Comparison of ENCODE assay signal across 27 mouse cellular contexts in the genomic region with DNA sequence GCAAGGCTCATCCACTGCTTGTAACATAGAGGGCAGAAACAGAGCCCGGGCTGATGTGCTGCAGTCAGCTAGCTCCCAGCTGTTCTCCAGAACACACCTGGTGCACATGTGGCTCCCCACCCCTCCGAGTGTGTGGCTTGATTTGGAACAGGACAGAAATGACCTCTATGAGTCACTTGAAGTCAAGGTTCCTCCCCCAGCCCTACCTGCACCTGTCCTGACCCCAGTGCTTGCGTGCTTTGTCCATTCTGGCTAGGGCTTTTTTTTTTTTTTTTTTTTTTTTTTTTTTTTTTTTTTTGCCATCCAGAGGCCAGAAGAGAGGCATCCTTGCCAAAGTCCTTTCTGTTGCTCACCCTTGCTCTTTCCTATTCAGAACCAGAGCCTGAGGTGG. TPM values are rescaled to one million over a fixed set of nuclear protein-coding genes. Genes with fewer than 3 reads are reported as not detected.
DNase-seq lines count a peak whose midpoint lies in the region; ATAC-seq and TF ChIP-seq lines count a peak whose summit lies in the region.
"Had no signal": no experiment of that assay in that cellular context is flagged by ENCODE, and none has a peak within 500 bp of the region (broad histone marks: within the 10 kb centered on the region; RNA-seq: fewer than 3 reads in every experiment).

No protein-coding gene starts in this region.

- 0 out of 2 replicates have a peak, but pooled peaks have one; percentile 4 for ATAC-seq in embryonic facial prominence, embryonic 15.5 days (ENCODE audit: insufficient number of reproducible peaks, low FRiP score, low TSS enrichment, low read depth)
- no peak for ATAC-seq in limb, embryonic 11.5 days (ENCODE audit: insufficient number of reproducible peaks, low FRiP score, low TSS enrichment, low read depth)
- ATAC-seq: forebrain, embryonic 13.5 days; hindbrain, postnatal 0 days had no signal

- WGBS in embryonic facial prominence, embryonic 15.5 days, result 49% methylated on average over 3 of the region's 3 CpGs
- WGBS in limb, embryonic 11.5 days, result 43% methylated on average over 3 of the region's 3 CpGs

- TF ChIP-seq EP300 in CH12.LX (IDR thresholded peaks at IDR 0.05; ENCODE audit: low read length), result no peak

- TF ChIP-seq RAD21 in CH12.LX (IDR thresholded peaks at IDR 0.05; ENCODE audit: low read depth, low read length), result no peak

- in situ Hi-C loops in CH12.LX (cut with MboI; ENCODE audit: low pct_ligation_motif_present, low pct_unique_long_range_greater_than_20kb, low sequenced_read_pairs), result no loop called here

- H3K9me3 ChIP-seq in CH12.LX (replicated peaks; ENCODE audit: low read length), result peaks cover 10% of the 10 kb centered on the region
- no peaks in the 10 kb centered on the region for H3K9me3 ChIP-seq in embryonic facial prominence, embryonic 15.5 days (replicated peaks)
- H3K9me3 ChIP-seq in limb, embryonic 11.5 days (ENCODE audit: control insufficient read depth, low read length), result no peaks in the 10 kb centered on the region
- H3K9me3 ChIP-seq: forebrain, embryonic 13.5 days; lung, embryonic 15.5 days; neural tube, embryonic 12.5 days had no signal

- H3K4me2 ChIP-seq in CH12.LX (ENCODE audit: insufficient read depth, low read depth, poor library complexity, severe bottlenecking), result no peak overlapping the region
- H3K4me2 ChIP-seq in embryonic facial prominence, embryonic 15.5 days (replicated peaks), result no peak overlapping the region
- no peak overlapping the region for H3K4me2 ChIP-seq in limb, embryonic 11.5 days (ENCODE audit: low read depth, severe bottlenecking)
- H3K4me2 ChIP-seq: embryonic facial prominence, embryonic 13.5 days; forebrain, embryonic 13.5 days; heart, embryonic 11.5 days; limb, embryonic 12.5 days; lung, embryonic 15.5 days; neural tube, embryonic 12.5 days had no signal

- DNase-seq in kidney, adult 9 months, result peak; percentile 64
- no peak for DNase-seq in kidney, postnatal 10 days
- no peak for DNase-seq in CH12.LX (ENCODE audit: extremely low read depth)
- peak; percentile 36 for DNase-seq in limb, embryonic 11.5 days (ENCODE audit: low spot score)
- DNase-seq in left cerebral cortex, adult 8-10 months (ENCODE audit: low spot score in 2 of 2), result no peak
- no peak for DNase-seq in lung, postnatal 36 days
- DNase-seq: adrenal gland, postnatal 10 days; cerebellum, adult 18-20 months; cerebellum, postnatal 14 days; lung, postnatal 4 days; midbrain, embryonic 14.5 days; right cerebral cortex, postnatal 14 days; thymus, postnatal 25 days had no signal

- H3K27ac ChIP-seq in CH12.LX (ENCODE audit: insufficient read depth, low read depth), result no peak overlapping the region
- no peak overlapping the region for H3K27ac ChIP-seq in embryonic facial prominence, embryonic 15.5 days (replicated peaks)
- no peak overlapping the region for H3K27ac ChIP-seq in limb, embryonic 11.5 days (replicated peaks; ENCODE audit: low read depth, low read length)
- H3K27ac ChIP-seq: embryonic facial prominence, embryonic 13.5 days; forebrain, embryonic 13.5 days; hindbrain, postnatal 0 days; limb, embryonic 12.5 days; liver, embryonic 14.5 days; lung, embryonic 15.5 days; neural tube, embryonic 12.5 days had no signal

- no peaks in the 10 kb centered on the region for H3K79me2 ChIP-seq in CH12.LX (replicated peaks; ENCODE audit: control insufficient read depth, extremely low read depth, insufficient read depth, poor library complexity, severe bottlenecking)

- peaks cover 5 to 8% of the 10 kb centered on the region in 2 experiments; a peak in 3 of 4 replicates for H3K4me1 ChIP-seq in CH12.LX (ENCODE audit: control insufficient read depth in 1 of 2, insufficient read depth in 2 of 2)
- 0 out of 2 replicates have a peak, but pooled peaks cover 3% of the 10 kb centered on the region for H3K4me1 ChIP-seq in embryonic facial prominence, embryonic 15.5 days
- no peaks in the 10 kb centered on the region for H3K4me1 ChIP-seq in limb, embryonic 11.5 days (ENCODE audit: control insufficient read depth, insufficient read depth, low read length)
- H3K4me1 ChIP-seq: forebrain, embryonic 13.5 days; lung, embryonic 15.5 days; neural tube, embryonic 12.5 days had no signal

- no peak for TF ChIP-seq CTCF in CH12.LX (conservative IDR thresholded peaks at IDR 0.05 in 1 of 2, IDR thresholded peaks at IDR 0.05 in 1 of 2; ENCODE audit: low read depth in 2 of 2, low read length in 2 of 2)

- dilution Hi-C loops in CH12.LX (cut with MboI; ENCODE audit: extremely low pct_ligation_motif_present, extremely low pct_unique_long_range_greater_than_20kb, low sequenced_read_pairs), result no loop called here

- H3K9ac ChIP-seq in CH12.LX (ENCODE audit: insufficient read depth, low read depth), result no peak overlapping the region
- H3K9ac ChIP-seq in embryonic facial prominence, embryonic 15.5 days, result no peak overlapping the region
- H3K9ac ChIP-seq in limb, embryonic 11.5 days (ENCODE audit: low read length), result no peak overlapping the region
- H3K9ac ChIP-seq: embryonic facial prominence, embryonic 13.5 days; forebrain, embryonic 13.5 days; limb, embryonic 12.5 days; liver, embryonic 14.5 days; lung, embryonic 15.5 days; neural tube, embryonic 12.5 days had no signal

- no peak overlapping the region for H3K4me3 ChIP-seq in CH12.LX (replicated peaks in 1 of 3; ENCODE audit: low read depth in 2 of 3, low read length in 2 of 3, poor library complexity in 1 of 3)
- H3K4me3 ChIP-seq in embryonic facial prominence, embryonic 15.5 days (replicated peaks), result no peak overlapping the region
- no peak overlapping the region for H3K4me3 ChIP-seq in limb, embryonic 11.5 days (ENCODE audit: low read depth, low read length)
- H3K4me3 ChIP-seq: embryonic facial prominence, embryonic 13.5 days; forebrain, embryonic 13.5 days; limb, embryonic 12.5 days; lung, embryonic 15.5 days; neural tube, embryonic 12.5 days had no signal

- H3K36me3 ChIP-seq in CH12.LX (replicated peaks in 1 of 2; ENCODE audit: control insufficient read depth in 1 of 2, insufficient read depth in 1 of 2, low read length in 1 of 2), result no peaks in the 10 kb centered on the region
- no peaks in the 10 kb centered on the region for H3K36me3 ChIP-seq in embryonic facial prominence, embryonic 15.5 days
- no peaks in the 10 kb centered on the region for H3K36me3 ChIP-seq in limb, embryonic 11.5 days (ENCODE audit: control insufficient read depth, insufficient read depth, low read length)
- H3K36me3 ChIP-seq: embryonic facial prominence, embryonic 13.5 days; limb, embryonic 12.5 days; lung, embryonic 15.5 days; neural tube, embryonic 12.5 days had no signal

- TF ChIP-seq POLR2A in CH12.LX (IDR thresholded peaks at IDR 0.05; ENCODE audit: low read depth, low read length), result no peak

- H3K27me3 ChIP-seq in CH12.LX (replicated peaks), result peaks cover 8% of the 10 kb centered on the region
- no peaks in the 10 kb centered on the region for H3K27me3 ChIP-seq in embryonic facial prominence, embryonic 15.5 days
- no peaks in the 10 kb centered on the region for H3K27me3 ChIP-seq in limb, embryonic 11.5 days (ENCODE audit: control insufficient read depth, insufficient read depth, low read length)
- H3K27me3 ChIP-seq: embryonic facial prominence, embryonic 13.5 days; forebrain, embryonic 13.5 days; limb, embryonic 12.5 days; lung, embryonic 15.5 days; neural tube, embryonic 12.5 days had no signal

TF ChIP-seq in CH12.LX, 34 proteins besides CTCF, POLR2A, EP300 and RAD21 (continues in another document):
- TF ChIP-seq ETS1 (conservative IDR thresholded peaks at IDR 0.05; ENCODE audit: low read depth, low read length) (no peak), SIN3A (IDR thresholded peaks at IDR 0.05; ENCODE audit: low read length) (no peak), ZNF384 (IDR thresholded peaks at IDR 0.05; ENCODE audit: low read depth, low read length) (peak; percentile 76), NRF1 (IDR thresholded peaks at IDR 0.05; ENCODE audit: low read depth, low read length) (no peak), USF2 (conservative IDR thresholded peaks at IDR 0.05; ENCODE audit: low read depth, low read length) (no peak)

RNA-seq across cellular contexts. Expression of a gene that starts 15.6 kb away (rescaled TPM):
- total RNA-seq in CH12.LX (2012; rRNA removed) (0.08 TPM in 1 of 2 replicates, not detected in the other), CH12.LX (2014; rRNA removed) (not detected in 2 replicates)
- polyA plus RNA-seq in CH12.LX (2012; ENCODE audit: insufficient read length, low read depth), result not detected in 2 replicates
- not detected in 2 replicates for polyA plus RNA-seq in embryonic facial prominence, embryonic 15.5 days (2015; fragmentation: Nextera tagmentation; extraction: Ambion mirVana)
- not detected in 2 replicates for polyA plus RNA-seq in limb, embryonic 11.5 days (2014; fragmentation: Nextera tagmentation; extraction: Ambion mirVana)
- not detected for total RNA-seq in left cerebral cortex, adult 8-10 months (2022)
- total RNA-seq: left cerebral cortex, adult 18-20 months; megakaryocyte-erythroid progenitor cell, adult 5-6 weeks had no signal
- polyA plus RNA-seq: embryonic facial prominence, embryonic 13.5 days; forebrain, embryonic 13.5 days; frontal cortex, adult 2 months; heart, embryonic 11.5 days; hindbrain, embryonic 11.5 days; hindbrain, postnatal 0 days; limb, embryonic 12.5 days; lung, embryonic 15.5 days; midbrain, embryonic 14.5 days; neural tube, embryonic 12.5 days; testis, adult 2 months had no signal

RNA-seq across cellular contexts. Expression of a gene that starts 21.3 kb away (rescaled TPM):
- total RNA-seq in CH12.LX (2012; rRNA removed), result 0.25 and 0.29 TPM in 2 replicates
- total RNA-seq in CH12.LX (2014; rRNA removed), result 0.28 and 0.30 TPM in 2 replicates
- polyA plus RNA-seq in CH12.LX (2012; ENCODE audit: insufficient read length, low read depth), result 0.86 and 0.99 TPM in 2 replicates
- polyA plus RNA-seq in embryonic facial prominence, embryonic 15.5 days (2015; fragmentation: Nextera tagmentation; extraction: Ambion mirVana), result 0.77 and 0.94 TPM in 2 replicates
- polyA plus RNA-seq in limb, embryonic 11.5 days (2014; fragmentation: Nextera tagmentation; extraction: Ambion mirVana), result not detected in 2 replicates
- under 1 TPM; 0.39 to 0.75 (median 0.59) TPM for total RNA-seq in left cerebral cortex, adult 8-10 months (2022)
- total RNA-seq: megakaryocyte-erythroid progenitor cell, adult 5-6 weeks had no signal
- polyA plus RNA-seq: forebrain, embryonic 13.5 days; hindbrain, embryonic 11.5 days; neural tube, embryonic 12.5 days had no signal

RNA-seq across cellular contexts. Expression of a gene that starts 26.9 kb away (rescaled TPM):
- total RNA-seq in CH12.LX (2012; rRNA removed) (5.0 and 5.5 TPM in 2 replicates), CH12.LX (2014; rRNA removed) (3.6 and 4.3 TPM in 2 replicates)
- 10.7 and 12.1 TPM in 2 replicates for polyA plus RNA-seq in CH12.LX (2012; ENCODE audit: insufficient read length, low read depth)
- 1.1 and 1.6 TPM in 2 replicates for polyA plus RNA-seq in embryonic facial prominence, embryonic 15.5 days (2015; fragmentation: Nextera tagmentation; extraction: Ambion mirVana)
- polyA plus RNA-seq in limb, embryonic 11.5 days (2014; fragmentation: Nextera tagmentation; extraction: Ambion mirVana), result 1.5 and 1.9 TPM in 2 replicates
- 1 to 10 TPM; 3.8 to 5.3 (median 4.7) TPM for total RNA-seq in left cerebral cortex, adult 8-10 months (2022)

RNA-seq across cellular contexts. Expression of a gene that starts 35.7 kb away (rescaled TPM):
- 86.1 and 108 TPM in 2 replicates for total RNA-seq in CH12.LX (2012; rRNA removed)
- total RNA-seq in CH12.LX (2014; rRNA removed), result 199 and 208 TPM in 2 replicates
- 496 and 527 TPM in 2 replicates for polyA plus RNA-seq in CH12.LX (2012; ENCODE audit: insufficient read length, low read depth)
- polyA plus RNA-seq in embryonic facial prominence, embryonic 15.5 days (2015; fragmentation: Nextera tagmentation; extraction: Ambion mirVana), result 124 and 126 TPM in 2 replicates
- 158 and 164 TPM in 2 replicates for polyA plus RNA-seq in limb, embryonic 11.5 days (2014; fragmentation: Nextera tagmentation; extraction: Ambion mirVana)
- total RNA-seq in left cerebral cortex, adult 8-10 months (2022), result 100 to 1,000 TPM; 108 to 132 (median 125) TPM

RNA-seq across cellular contexts. Expression of a gene that starts 49.6 kb away (rescaled TPM):
- total RNA-seq in CH12.LX (2012; rRNA removed), result 280 and 282 TPM in 2 replicates
- total RNA-seq in CH12.LX (2014; rRNA removed), result 207 and 224 TPM in 2 replicates
- polyA plus RNA-seq in CH12.LX (2012; ENCODE audit: insufficient read length, low read depth), result 177 and 237 TPM in 2 replicates
- polyA plus RNA-seq in embryonic facial prominence, embryonic 15.5 days (2015; fragmentation: Nextera tagmentation; extraction: Ambion mirVana), result 141 and 143 TPM in 2 replicates
- polyA plus RNA-seq in limb, embryonic 11.5 days (2014; fragmentation: Nextera tagmentation; extraction: Ambion mirVana), result 135 and 139 TPM in 2 replicates
- 100 to 1,000 TPM; 178 to 237 (median 199) TPM for total RNA-seq in left cerebral cortex, adult 8-10 months (2022)

Comparison
In these comparisons a context has a peak if more than half of its experiments do, and no peak if none do; other contexts are left out.
1. DNase-seq: peak in kidney, adult 9 months (single experiment) and limb, embryonic 11.5 days (single experiment); none in kidney, postnatal 10 days (single experiment), CH12.LX (single experiment), left cerebral cortex, adult 8-10 months (0 of 2) and lung, postnatal 36 days (single experiment).